Mouse (Mus musculus): ENCODE measurements around the gene Pcbd2.
"Not testable (repeated sequence)": the region's sequence is repeated elsewhere in the genome, so short reads cannot be mapped to it uniquely, and the experiment has no call there.

The Pcbd2 gene

DNA sequence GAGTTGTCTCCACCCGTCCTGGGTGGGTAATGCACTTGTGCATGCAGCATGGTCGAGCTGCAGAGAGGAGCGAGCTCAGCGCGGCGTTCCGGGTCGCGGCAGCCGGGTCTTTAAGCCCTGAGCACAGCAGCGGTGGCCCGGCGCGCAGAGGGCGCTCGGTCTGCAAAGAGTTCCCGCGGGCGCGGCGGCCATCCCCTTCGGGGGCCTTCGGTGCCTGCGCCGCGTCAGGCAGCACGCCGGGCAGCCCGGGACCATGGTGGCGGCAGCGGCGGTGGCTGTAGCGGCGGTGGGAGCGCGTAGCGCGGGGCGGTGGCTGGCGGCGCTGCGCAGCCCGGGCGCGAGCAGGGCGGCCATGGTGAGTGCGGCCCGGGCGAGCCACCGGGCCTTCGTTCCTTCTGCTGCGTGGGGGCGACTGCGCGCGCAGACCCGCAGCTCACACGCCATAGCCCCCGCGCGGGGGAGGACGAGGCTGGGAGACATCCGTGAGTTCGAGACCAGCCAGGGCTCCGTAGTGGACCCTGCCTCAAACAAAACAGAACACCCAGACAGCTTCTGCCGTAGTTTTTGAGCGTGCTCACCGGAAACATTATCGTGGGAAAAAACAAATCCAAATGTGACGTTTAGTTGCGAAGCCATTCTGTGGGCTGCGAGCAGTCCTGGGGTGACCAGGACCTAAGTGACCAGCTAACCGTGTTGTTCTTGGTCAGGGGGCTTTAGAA lies at the start of gene Pcbd2:
Pcbd2 (plus strand) TSS at position 249 of the 719 bp plus-strand sequence.
- DNase-seq (ENCODE audit: low read depth) = peak; percentile 61

DNA sequence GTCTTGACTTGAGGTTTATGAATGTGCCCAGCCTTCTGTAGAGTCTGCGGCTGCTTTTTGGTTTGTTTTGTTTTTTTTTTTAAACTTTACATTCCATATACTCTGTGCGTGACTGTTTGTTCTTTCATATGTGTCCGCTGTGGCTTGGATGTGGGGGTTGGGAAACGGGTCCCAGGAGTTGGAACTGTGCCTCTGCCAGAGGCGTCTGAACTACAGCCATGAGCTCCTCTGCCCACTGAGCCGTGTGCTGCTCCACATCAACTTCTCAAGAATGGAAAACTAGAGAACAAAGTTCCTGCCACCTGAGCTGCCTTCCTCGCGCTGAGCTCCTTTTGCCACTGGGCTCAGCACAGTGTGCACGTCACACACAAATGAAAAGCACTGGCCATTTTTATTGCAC lies 45.0 kb upstream of the Pcbd2 start:
- DNase-seq (ENCODE audit: low read depth) = no peak

- DNase-seq (ENCODE audit: low read depth) = no peak
Observed at GRCm38 (mm10) chr13:55683581-55683980, 43.6 kb upstream of the Pcbd2 start.

DNA sequence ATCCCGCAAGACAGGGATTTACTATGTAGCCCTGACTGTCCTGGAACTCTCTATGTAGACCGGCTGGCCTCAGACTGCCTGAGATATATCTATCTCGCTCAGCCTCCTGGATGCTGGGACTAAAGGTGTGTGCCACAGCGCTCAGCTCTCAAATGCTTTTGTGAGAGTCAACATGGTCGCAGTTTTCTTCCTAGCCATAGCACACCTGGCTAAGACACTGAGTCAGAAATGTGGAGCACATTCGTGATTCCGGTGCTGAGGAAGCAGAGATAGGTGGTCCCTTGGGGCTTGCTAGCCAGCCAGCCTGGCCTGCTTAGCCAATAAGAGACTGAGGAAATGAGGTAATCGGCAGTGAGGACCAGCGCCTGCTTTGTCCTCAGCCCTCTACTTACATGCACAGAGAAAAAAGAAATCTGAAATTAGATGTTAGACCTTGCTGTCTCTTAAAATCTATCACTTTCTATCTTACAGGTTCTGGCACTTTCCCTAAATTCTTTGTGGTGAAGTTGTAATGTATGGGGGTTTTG lies 41.0 kb upstream of the Pcbd2 start:
- DNase-seq (ENCODE audit: low read depth) = no peak

DNA sequence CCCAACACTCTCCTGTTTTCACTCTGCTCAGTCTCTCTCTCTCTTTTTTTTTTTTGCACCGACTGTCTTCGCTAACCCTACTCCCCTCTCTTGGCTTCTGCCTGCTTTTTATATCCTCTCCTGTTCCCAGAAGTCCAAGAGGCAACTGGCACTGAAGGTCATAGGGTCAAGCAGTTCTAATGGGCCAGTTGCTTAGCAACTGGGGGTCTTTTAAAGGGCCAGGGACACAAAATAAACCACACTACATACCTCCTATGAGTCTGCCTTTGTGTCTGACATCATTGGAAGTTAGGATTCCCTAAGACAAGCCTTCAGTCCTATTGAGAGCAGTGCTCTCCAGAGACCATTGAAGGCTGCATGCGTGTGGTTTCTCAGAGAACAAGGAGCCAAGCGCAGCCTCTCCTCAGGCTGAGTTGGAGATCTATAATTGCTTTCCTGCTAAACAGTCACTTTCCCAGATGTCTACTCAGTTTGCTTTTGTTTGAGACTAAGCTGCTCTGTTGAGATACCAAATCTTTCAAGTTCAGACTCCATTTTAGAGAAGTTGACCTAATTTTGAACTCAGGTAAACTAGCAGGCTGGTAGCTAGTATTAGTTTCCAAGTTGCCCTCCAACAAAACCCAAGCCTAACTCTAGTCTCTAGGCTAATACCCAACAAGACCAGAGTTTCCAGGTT lies 39.1 kb upstream of the Pcbd2 start:
- no peak for DNase-seq (ENCODE audit: low read depth)

DNA sequence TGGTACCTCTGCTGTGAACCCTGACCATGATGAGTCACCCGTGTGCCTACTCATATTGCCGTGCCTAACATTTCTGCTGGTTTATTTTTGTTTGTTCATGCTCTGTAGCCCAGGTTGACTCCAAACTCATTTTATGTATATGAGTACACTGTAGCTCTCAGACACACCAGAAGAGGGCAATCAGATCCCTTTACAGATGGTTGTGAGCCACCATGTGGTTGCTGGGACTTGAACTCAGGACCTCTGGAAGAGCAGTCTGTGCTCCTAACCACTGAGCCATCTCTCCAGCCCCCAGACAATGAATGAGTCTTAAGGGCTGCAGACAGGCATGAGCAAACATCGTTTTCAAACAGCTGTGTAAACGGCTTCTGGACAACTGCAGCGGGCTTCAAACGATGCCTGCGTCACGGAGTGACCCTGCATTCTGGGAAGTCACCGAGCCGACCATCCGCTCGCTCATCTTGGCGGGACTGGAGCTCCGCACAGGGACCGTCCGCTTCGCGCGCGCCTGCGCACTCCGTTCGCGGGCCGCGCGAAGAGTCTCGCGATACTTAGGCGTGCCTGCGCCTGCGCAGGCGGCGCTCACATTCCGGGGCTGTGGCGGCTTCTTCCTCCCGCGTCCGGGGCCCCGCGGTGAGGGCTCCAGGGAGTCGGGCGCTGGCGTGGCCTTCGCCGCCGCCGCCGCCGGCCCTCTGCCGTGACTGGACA lies 34.5 kb upstream of the Pcbd2 start, which contains the start of gene B230219D22Rik:
B230219D22Rik (plus strand) TSS at position 590 of the 708 bp plus-strand sequence.
- peak; percentile 84 for DNase-seq (ENCODE audit: low read depth)

DNA sequence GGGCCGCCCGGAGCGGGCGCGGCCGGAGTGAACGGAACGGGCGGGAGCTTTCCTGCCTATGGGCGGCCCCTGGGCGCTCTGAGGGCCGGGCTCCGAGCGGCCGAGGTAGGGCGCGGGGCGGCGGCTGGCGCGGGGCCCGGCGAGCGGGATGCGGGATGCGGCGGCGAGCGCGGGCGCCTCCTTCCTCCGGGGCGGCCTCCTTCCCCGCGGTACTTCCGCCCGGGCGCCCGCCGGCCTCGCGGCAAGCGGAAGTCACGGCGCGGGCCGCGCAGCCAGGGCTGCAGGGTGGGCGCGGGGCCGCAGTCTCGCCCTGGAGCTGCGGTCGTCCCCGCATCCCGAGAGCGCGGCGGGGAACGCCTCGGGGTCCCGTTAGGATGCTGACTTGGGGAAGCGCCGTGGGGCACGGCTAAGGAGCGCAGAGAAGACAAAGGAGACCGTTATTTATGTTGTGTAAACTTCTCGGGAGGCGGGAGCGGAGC lies 33.9 kb upstream of the Pcbd2 start:
- DNase-seq (ENCODE audit: low read depth) = no peak

GRCm38 (mm10) chr13:55694110-55694509 lies 33.1 kb upstream of the Pcbd2 start:
- no peak for DNase-seq (ENCODE audit: low read depth)

GRCm38 (mm10) chr13:55695989-55696388 lies 31.2 kb upstream of the Pcbd2 start:
- not testable (repeated sequence) for DNase-seq (ENCODE audit: low read depth)

DNA sequence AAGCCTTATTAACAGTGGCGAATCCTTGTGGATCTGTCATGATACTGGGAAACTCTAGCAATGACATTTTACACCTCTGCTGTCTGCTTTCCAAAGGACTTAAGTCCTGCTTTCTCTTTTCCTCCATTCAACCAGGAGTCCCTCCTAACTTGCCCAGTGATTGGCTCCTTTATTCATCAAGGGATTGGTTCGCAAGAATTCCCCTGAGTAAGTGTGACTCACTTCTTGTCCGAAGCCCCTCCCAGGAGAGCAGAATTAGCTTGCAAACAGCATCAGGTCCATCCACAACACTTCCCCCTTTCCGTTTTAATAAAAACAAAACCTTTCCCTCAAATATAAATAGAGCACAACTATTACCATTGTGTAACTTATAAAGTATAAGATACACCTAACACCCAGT lies 22.9 kb upstream of the Pcbd2 start:
- no peak for DNase-seq (ENCODE audit: low read depth)

DNA sequence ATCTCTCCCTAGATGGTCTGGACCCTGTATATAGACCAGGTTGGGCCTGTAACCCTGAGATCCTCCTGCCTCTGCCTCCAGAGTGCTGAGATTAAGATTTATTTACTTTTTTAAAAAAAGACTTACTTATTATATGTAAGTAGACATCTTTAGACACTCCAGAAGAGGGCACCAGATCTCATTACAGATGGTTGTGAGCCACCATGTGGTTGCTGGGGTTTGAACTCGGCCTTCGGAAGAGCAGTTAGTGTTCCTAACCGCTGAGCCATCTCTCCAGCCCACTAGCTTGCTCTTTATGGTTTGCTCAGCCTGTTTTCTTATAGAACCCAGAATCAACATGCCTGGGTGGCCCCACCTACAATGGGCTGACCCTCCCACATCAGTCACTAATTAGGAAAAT lies 14.3 kb upstream of the Pcbd2 start:
- DNase-seq (ENCODE audit: low read depth) = no peak

GRCm38 (mm10) chr13:55714501-55715166 lies 12.5 kb upstream of the Pcbd2 start, which contains the start of gene Txndc15:
TSS of gene Txndc15 (plus strand) at chr13:55714650.
- DNase-seq (ENCODE audit: low read depth) = peak; percentile 65

GRCm38 (mm10) chr13:55715167-55715512 lies 12.0 kb upstream of the Pcbd2 start:
- DNase-seq (ENCODE audit: low read depth) = no peak

DNA sequence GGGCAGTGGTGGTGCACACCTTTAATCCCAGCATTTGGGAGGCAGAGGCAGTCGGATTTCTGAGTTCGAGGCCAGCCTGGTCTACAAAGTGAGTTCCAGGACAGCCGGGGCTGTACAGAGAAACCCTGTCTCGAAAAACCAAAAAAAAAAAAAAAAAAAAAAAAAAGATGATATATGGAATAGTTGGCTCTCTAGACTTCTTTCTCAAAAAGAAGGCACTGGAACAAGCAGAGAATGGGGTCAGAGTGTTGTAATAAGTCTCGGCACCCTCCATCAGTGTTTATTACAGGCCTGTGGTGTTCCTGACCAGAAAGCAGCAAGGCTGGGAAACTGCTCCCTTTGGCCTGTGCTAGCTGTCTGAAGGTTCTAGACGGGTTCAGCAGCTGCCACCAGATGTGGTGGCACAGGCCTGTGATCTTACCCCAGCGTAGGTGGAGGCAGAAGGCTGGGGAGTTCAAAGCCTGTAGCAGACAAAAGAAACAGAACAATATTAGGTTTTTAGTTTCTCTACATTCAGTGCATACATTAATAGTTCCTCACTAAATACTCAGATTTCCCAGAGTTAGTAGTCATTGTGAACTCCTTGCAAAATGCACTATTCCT lies 11.2 kb upstream of the Pcbd2 start:
- no peak for DNase-seq (ENCODE audit: low read depth)

DNA sequence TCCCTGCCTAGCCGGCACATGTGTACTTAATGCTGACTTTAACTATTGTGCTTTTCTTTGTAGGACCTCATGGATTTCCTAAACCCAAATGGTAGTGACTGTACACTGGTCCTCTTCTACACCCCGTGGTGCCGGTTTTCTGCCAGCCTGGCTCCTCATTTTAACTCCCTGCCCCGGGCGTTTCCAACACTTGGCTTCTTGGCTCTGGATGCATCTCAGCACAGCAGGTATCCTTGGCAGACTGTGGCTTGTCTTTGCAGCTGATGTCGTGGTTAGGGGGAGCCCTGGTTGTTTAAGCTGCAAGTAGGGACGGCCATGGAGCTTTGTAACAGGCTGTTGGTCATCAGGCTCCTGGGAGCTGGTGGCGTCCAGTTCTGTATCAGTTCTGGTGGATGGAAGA lies 5.7 kb upstream of the Pcbd2 start:
- DNase-seq (ENCODE audit: low read depth) = no peak

DNA sequence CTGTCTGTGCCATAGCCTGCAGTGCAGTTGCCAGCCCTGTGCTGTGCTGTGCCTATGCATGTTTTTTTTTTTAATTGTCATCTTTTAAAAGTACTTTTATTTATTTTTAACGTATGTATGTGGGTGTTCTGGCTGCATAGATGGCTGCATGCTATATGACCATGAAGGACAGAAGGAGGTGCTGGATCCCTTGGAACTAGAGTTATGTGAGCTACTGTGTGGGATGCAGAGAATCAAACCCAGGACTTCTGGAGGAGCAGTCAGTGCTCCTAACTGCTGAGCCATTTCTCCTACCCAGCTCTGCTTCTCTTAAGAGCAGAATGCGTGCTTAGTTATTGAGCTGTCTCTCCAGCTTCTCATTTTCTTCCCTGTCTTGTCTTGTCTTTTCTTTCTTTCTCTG lies 5.2 kb upstream of the Pcbd2 start:
- DNase-seq (ENCODE audit: low read depth) = no peak

- no peak for DNase-seq (ENCODE audit: low read depth)
Observed at GRCm38 (mm10) chr13:55726598-55727119, 509 bp upstream of the Pcbd2 start.

- DNase-seq (ENCODE audit: low read depth) = peak; percentile 71
Observed at GRCm38 (mm10) chr13:55727839-55728238, 671 bp downstream of the Pcbd2 start.

DNA sequence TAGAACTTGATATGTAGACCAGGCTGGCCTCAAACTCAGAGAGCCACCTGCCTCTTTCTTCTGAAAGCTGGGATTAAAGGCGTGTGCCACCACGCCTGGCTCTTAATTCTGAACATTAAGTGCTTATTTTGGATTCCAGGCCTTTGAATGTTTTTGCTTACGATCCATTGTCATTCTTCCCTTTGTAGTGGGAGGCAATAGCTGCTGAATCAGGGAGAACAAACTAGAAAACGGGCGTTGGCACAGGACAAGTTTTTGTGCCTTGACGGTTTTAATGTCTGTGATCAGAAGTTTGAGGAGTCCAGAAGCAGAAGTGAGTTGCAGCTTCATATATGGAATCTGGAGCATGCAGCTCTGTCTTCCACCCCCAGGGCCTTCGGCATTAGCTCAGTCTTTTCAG lies 3.5 kb downstream of the Pcbd2 start:
- DNase-seq (ENCODE audit: low read depth) = no peak

GRCm38 (mm10) chr13:55732121-55732520 lies 5.0 kb downstream of the Pcbd2 start:
- no peak for DNase-seq (ENCODE audit: low read depth)

Measured in c-Kit-positive CD71-negative TER-119-negative erythroid progenitor cells, embryonic 14.5 days (primary cell).